In genomic region chr11:98372406-98372805, GRCm38 (mm10) we compare ENCODE assay signal across 8 mouse cellular contexts. TPM values are rescaled to one million over a fixed set of nuclear protein-coding genes. Genes with fewer than 3 reads are reported as not detected.
DNase-seq lines count a peak whose midpoint lies in the region; ATAC-seq and TF ChIP-seq lines count a peak whose summit lies in the region.

No protein-coding gene starts in this region.

- H3K4me2 ChIP-seq in embryonic facial prominence, embryonic 13.5 days, result no peak overlapping the region
- H3K4me2 ChIP-seq in hindbrain, embryonic 11.5 days (replicated peaks; ENCODE audit: low read depth, low read length), result no peak overlapping the region
- no peak overlapping the region for H3K4me2 ChIP-seq in lung, embryonic 14.5 days

- H3K27ac ChIP-seq in embryonic facial prominence, embryonic 13.5 days, result no peak overlapping the region
- H3K27ac ChIP-seq in hindbrain, embryonic 11.5 days (ENCODE audit: low read depth, low read length), result no peak overlapping the region
- no peak overlapping the region for H3K27ac ChIP-seq in lung, embryonic 14.5 days (ENCODE audit: low read depth)

- no peaks in the 10 kb centered on the region for H3K27me3 ChIP-seq in embryonic facial prominence, embryonic 13.5 days
- no peaks in the 10 kb centered on the region for H3K27me3 ChIP-seq in hindbrain, embryonic 11.5 days (ENCODE audit: control insufficient read depth, insufficient read depth, low read length)
- no peaks in the 10 kb centered on the region for H3K27me3 ChIP-seq in lung, embryonic 14.5 days (ENCODE audit: insufficient read depth, low read length)

- H3K4me1 ChIP-seq in embryonic facial prominence, embryonic 13.5 days, result peaks cover 14% of the 10 kb centered on the region
- peaks cover 13% of the 10 kb centered on the region for H3K4me1 ChIP-seq in hindbrain, embryonic 11.5 days (replicated peaks; ENCODE audit: control insufficient read depth, insufficient read depth, low read length)
- no peaks in the 10 kb centered on the region for H3K4me1 ChIP-seq in lung, embryonic 14.5 days (ENCODE audit: insufficient read depth)

- WGBS in embryonic facial prominence, embryonic 13.5 days, result 7% methylated on average over 2 of the region's 2 CpGs
- WGBS in hindbrain, embryonic 11.5 days, result 0% methylated on average over 2 of the region's 2 CpGs
- WGBS in lung, embryonic 14.5 days, result 9% methylated on average over 2 of the region's 2 CpGs

- H3K9me3 ChIP-seq in embryonic facial prominence, embryonic 13.5 days, result no peaks in the 10 kb centered on the region
- no peaks in the 10 kb centered on the region for H3K9me3 ChIP-seq in hindbrain, embryonic 11.5 days (ENCODE audit: control insufficient read depth, low read length)
- H3K9me3 ChIP-seq in lung, embryonic 14.5 days (ENCODE audit: low read depth, low read length), result no peaks in the 10 kb centered on the region

- 0 out of 2 replicates have a peak overlapping the region, but pooled peaks have one; percentile 21 for H3K9ac ChIP-seq in embryonic facial prominence, embryonic 13.5 days
- no peak overlapping the region for H3K9ac ChIP-seq in hindbrain, embryonic 11.5 days (ENCODE audit: low read depth, low read length)
- no peak overlapping the region for H3K9ac ChIP-seq in lung, embryonic 14.5 days

- ATAC-seq in embryonic facial prominence, embryonic 13.5 days (ENCODE audit: insufficient number of reproducible peaks, insufficient read depth, low FRiP score, low TSS enrichment, low read depth), result no peak
- peak; percentile 26; the same call in 1 of the 2 replicates for ATAC-seq in hindbrain, embryonic 11.5 days (ENCODE audit: low FRiP score)
- ATAC-seq in lung, embryonic 14.5 days (ENCODE audit: insufficient read depth), result no peak

- H3K36me3 ChIP-seq in embryonic facial prominence, embryonic 13.5 days, result peaks cover 43% of the 10 kb centered on the region
- peaks cover 8% of the 10 kb centered on the region for H3K36me3 ChIP-seq in hindbrain, embryonic 11.5 days (ENCODE audit: control insufficient read depth, insufficient read depth, low read length)
- peaks cover 35% of the 10 kb centered on the region for H3K36me3 ChIP-seq in lung, embryonic 14.5 days (ENCODE audit: insufficient read depth)

- no peak overlapping the region for H3K4me3 ChIP-seq in embryonic facial prominence, embryonic 13.5 days
- H3K4me3 ChIP-seq in hindbrain, embryonic 11.5 days (ENCODE audit: low read depth, low read length), result no peak overlapping the region
- no peak overlapping the region for H3K4me3 ChIP-seq in lung, embryonic 14.5 days (ENCODE audit: low read depth, low read length)

- DNase-seq in adrenal gland, adult 2 months, result peak; percentile 46
- DNase-seq in adrenal gland, postnatal 4 days (ENCODE audit: low spot score in 2 of 2), result no peak
- DNase-seq in urinary bladder, postnatal 25 days (ENCODE audit: low spot score), result peak; percentile 63
- DNase-seq in urinary bladder, adult 2 months (ENCODE audit: low spot score), result no peak
- DNase-seq in hindbrain, embryonic 11.5 days (ENCODE audit: low spot score), result peak; percentile 85
- peak; percentile 89 for DNase-seq in lung, embryonic 14.5 days
- peak; percentile 61 to 86 for DNase-seq in spleen, postnatal 4 days (ENCODE audit: low spot score in 2 of 2)

- TF ChIP-seq CTCF in lung, embryonic 14.5 days (IDR thresholded peaks at IDR 0.05; ENCODE audit: low read depth), result peak; percentile 95

RNA-seq across cellular contexts. Expression of gene Tcap, which starts 11.2 kb away (rescaled TPM):
- under 1 TPM; 0.31 to 0.32 TPM for total RNA-seq in adrenal gland, adult 2 months (2021)
- 0.46 and 0.54 TPM in 2 replicates for polyA plus RNA-seq in adrenal gland, adult 2 months (2012; rRNA removed)
- 10 to 100 TPM in 1 of 2 experiments, 1 to 10 TPM in 1; 8.6 to 16.7 TPM for total RNA-seq in adrenal gland, postnatal 4 days (2021)
- polyA plus RNA-seq in urinary bladder, adult 2 months (2012; rRNA removed), result 7.0 and 9.0 TPM in 2 replicates
- 0.89 and 1.1 TPM in 2 replicates for polyA plus RNA-seq in embryonic facial prominence, embryonic 13.5 days (2015; fragmentation: Nextera tagmentation; extraction: Ambion mirVana)
- 0.53 and 0.54 TPM in 2 replicates for polyA plus RNA-seq in hindbrain, embryonic 11.5 days (2014; fragmentation: Nextera tagmentation; extraction: Ambion mirVana)
- polyA plus RNA-seq in lung, embryonic 14.5 days (2014; fragmentation: Nextera tagmentation; extraction: Ambion mirVana), result 3.8 TPM in 1 of 2 replicates, not detected in the other

RNA-seq across cellular contexts. Expression of gene Pnmt, which starts 13.8 kb away (rescaled TPM):
- 100 to 1,000 TPM; 314 to 601 TPM for total RNA-seq in adrenal gland, adult 2 months (2021)
- 379 and 598 TPM in 2 replicates for polyA plus RNA-seq in adrenal gland, adult 2 months (2012; rRNA removed)
- 100 to 1,000 TPM; 686 to 903 TPM for total RNA-seq in adrenal gland, postnatal 4 days (2021)
- 0.10 TPM in 1 of 2 replicates, not detected in the other for polyA plus RNA-seq in urinary bladder, adult 2 months (2012; rRNA removed)
- 0.45 and 1.3 TPM in 2 replicates for polyA plus RNA-seq in embryonic facial prominence, embryonic 13.5 days (2015; fragmentation: Nextera tagmentation; extraction: Ambion mirVana)
- polyA plus RNA-seq in hindbrain, embryonic 11.5 days (2014; fragmentation: Nextera tagmentation; extraction: Ambion mirVana), result 0.54 and 0.93 TPM in 2 replicates
- not detected in 2 replicates for polyA plus RNA-seq in lung, embryonic 14.5 days (2014; fragmentation: Nextera tagmentation; extraction: Ambion mirVana)

RNA-seq across cellular contexts. Expression of gene Stard3, which starts 14.2 kb away (rescaled TPM):
- total RNA-seq in adrenal gland, adult 2 months (2021), result 10 to 100 TPM; 20.8 to 23.5 TPM
- polyA plus RNA-seq in adrenal gland, adult 2 months (2012; rRNA removed), result 65.3 and 67.8 TPM in 2 replicates
- 10 to 100 TPM; 30.3 to 30.9 TPM for total RNA-seq in adrenal gland, postnatal 4 days (2021)
- 34.8 and 45.8 TPM in 2 replicates for polyA plus RNA-seq in urinary bladder, adult 2 months (2012; rRNA removed)
- polyA plus RNA-seq in embryonic facial prominence, embryonic 13.5 days (2015; fragmentation: Nextera tagmentation; extraction: Ambion mirVana), result 38.3 and 42.3 TPM in 2 replicates
- 40.1 and 43.2 TPM in 2 replicates for polyA plus RNA-seq in hindbrain, embryonic 11.5 days (2014; fragmentation: Nextera tagmentation; extraction: Ambion mirVana)
- polyA plus RNA-seq in lung, embryonic 14.5 days (2014; fragmentation: Nextera tagmentation; extraction: Ambion mirVana), result 38.2 and 42.7 TPM in 2 replicates

RNA-seq across cellular contexts. Expression of gene Ppp1r1b, which starts 24.2 kb away (rescaled TPM):
- total RNA-seq in adrenal gland, adult 2 months (2021), result under 1 TPM; 0.17 to 0.55 TPM
- 0.22 and 0.37 TPM in 2 replicates for polyA plus RNA-seq in adrenal gland, adult 2 months (2012; rRNA removed)
- total RNA-seq in adrenal gland, postnatal 4 days (2021), result 1 to 10 TPM; 1.3 to 1.9 TPM
- 0.07 and 0.15 TPM in 2 replicates for polyA plus RNA-seq in urinary bladder, adult 2 months (2012; rRNA removed)
- 1.2 and 2.0 TPM in 2 replicates for polyA plus RNA-seq in embryonic facial prominence, embryonic 13.5 days (2015; fragmentation: Nextera tagmentation; extraction: Ambion mirVana)
- polyA plus RNA-seq in hindbrain, embryonic 11.5 days (2014; fragmentation: Nextera tagmentation; extraction: Ambion mirVana), result 0.29 and 0.70 TPM in 2 replicates
- 0.53 and 1.3 TPM in 2 replicates for polyA plus RNA-seq in lung, embryonic 14.5 days (2014; fragmentation: Nextera tagmentation; extraction: Ambion mirVana)

RNA-seq across cellular contexts. Expression of gene Pgap3, which starts 27.9 kb away (rescaled TPM):
- total RNA-seq in adrenal gland, adult 2 months (2021), result 1 to 10 TPM; 4.7 to 5.9 TPM
- polyA plus RNA-seq in adrenal gland, adult 2 months (2012; rRNA removed), result 18.4 and 20.3 TPM in 2 replicates
- 10 to 100 TPM in 1 of 2 experiments, 1 to 10 TPM in 1; 9.7 to 11.0 TPM for total RNA-seq in adrenal gland, postnatal 4 days (2021)
- 10.5 and 12.7 TPM in 2 replicates for polyA plus RNA-seq in urinary bladder, adult 2 months (2012; rRNA removed)
- 10.9 and 11.3 TPM in 2 replicates for polyA plus RNA-seq in embryonic facial prominence, embryonic 13.5 days (2015; fragmentation: Nextera tagmentation; extraction: Ambion mirVana)
- polyA plus RNA-seq in hindbrain, embryonic 11.5 days (2014; fragmentation: Nextera tagmentation; extraction: Ambion mirVana), result 4.3 and 4.5 TPM in 2 replicates
- 10.9 and 11.6 TPM in 2 replicates for polyA plus RNA-seq in lung, embryonic 14.5 days (2014; fragmentation: Nextera tagmentation; extraction: Ambion mirVana)

Comparison
In these comparisons a context has a peak if more than half of its experiments do, and no peak if none do; other contexts are left out.
1. DNase-seq: peak in adrenal gland, adult 2 months (single experiment), urinary bladder, postnatal 25 days (single experiment), hindbrain, embryonic 11.5 days (single experiment), lung, embryonic 14.5 days (single experiment) and spleen, postnatal 4 days (2 of 2); none in adrenal gland, postnatal 4 days (0 of 2) and urinary bladder, adult 2 months (single experiment).
2. RNA of gene Pnmt, which starts 13.8 kb away (polyA plus RNA-seq): 379 to 598 TPM in adrenal gland, adult 2 months; 0.45 to 1.3 TPM in embryonic facial prominence, embryonic 13.5 days, 0.54 to 0.93 TPM in hindbrain, embryonic 11.5 days, not detected in lung, embryonic 14.5 days and 0.10 TPM in urinary bladder, adult 2 months; every median in the first group is over 100 times any median in the second.